Mouse (Mus musculus): ENCODE measurements at regions not wholly inside any gene's neighbourhood (a gene's known extent, or its start where the extent isn't known, plus 50 kb on each side); places are given as distances from the start of the nearest gene placed in this dataset.
A peak's percentile ranks its signal among the peaks of the same experiment; 100 is the strongest.

DNA sequence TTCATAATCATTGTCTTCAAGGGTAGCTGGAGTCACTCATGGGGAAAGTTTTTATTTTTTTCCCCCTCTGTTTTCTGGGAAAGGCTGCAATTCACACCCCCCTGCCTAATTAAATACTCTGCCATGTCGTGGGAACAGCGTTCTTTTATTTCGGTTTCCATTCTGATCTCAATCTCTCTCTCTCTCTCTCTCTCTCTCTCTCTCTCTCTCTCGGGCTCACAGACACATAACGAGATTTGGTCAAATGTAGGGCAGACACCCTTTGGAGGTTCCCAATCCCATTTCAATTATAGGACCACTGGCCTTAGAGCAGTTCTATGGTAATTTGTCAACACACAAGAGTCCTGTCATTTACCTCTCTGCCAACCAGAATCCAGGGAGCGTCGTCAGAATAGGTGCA is 80.7 kb upstream of the Pcdh8 start:
- Histone ChIP-seq H3K4me1 (replicated peaks) (peaks cover 37% of the 10 kb centered on the region), H3K27me3 (no peaks in the 10 kb centered on the region), H3K9me3 (no peaks in the 10 kb centered on the region), H3K9ac (no peak overlapping the region), H3K36me3 (no peaks in the 10 kb centered on the region), H3K4me3 (no peak overlapping the region), H3K4me2 (no peak overlapping the region), H3K27ac (replicated peaks) (no peak overlapping the region)
- 56% methylated on average over 7 of the region's 7 CpGs for WGBS
- ATAC-seq (ENCODE audit: low read depth) = no peak

DNA sequence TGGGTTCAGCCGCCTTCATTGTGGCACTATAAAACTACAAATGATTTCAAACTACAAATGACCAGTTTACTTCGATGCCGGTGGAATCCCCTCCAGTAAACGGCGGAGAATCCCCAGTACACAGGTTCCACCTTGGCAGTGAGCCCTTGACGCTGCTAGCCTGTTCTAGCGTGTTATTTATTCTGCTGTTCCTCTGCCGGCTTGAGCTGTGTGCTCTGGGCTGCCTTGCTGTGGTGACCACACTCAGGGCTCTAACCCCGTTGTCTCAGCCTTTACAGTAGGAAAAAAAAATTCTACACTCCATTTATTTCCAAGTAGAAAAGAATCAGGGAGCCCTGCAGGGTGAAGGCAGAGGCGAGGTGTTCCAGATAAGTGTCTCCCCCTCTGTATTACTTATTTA is 80.1 kb upstream of the Pcdh8 start:
- no peak overlapping the region for H3K4me2 ChIP-seq
- peaks cover 37% of the 10 kb centered on the region for H3K4me1 ChIP-seq (replicated peaks)
- no peaks in the 10 kb centered on the region for H3K9me3 ChIP-seq
- no peak overlapping the region for H3K4me3 ChIP-seq
- no peaks in the 10 kb centered on the region for H3K27me3 ChIP-seq
- H3K27ac ChIP-seq (replicated peaks) = peak overlapping the region; percentile 49
- H3K36me3 ChIP-seq = no peaks in the 10 kb centered on the region
- 44% methylated on average over 10 of the region's 10 CpGs for WGBS
- no peak overlapping the region for H3K9ac ChIP-seq
- no peak for ATAC-seq (ENCODE audit: low read depth)

DNA sequence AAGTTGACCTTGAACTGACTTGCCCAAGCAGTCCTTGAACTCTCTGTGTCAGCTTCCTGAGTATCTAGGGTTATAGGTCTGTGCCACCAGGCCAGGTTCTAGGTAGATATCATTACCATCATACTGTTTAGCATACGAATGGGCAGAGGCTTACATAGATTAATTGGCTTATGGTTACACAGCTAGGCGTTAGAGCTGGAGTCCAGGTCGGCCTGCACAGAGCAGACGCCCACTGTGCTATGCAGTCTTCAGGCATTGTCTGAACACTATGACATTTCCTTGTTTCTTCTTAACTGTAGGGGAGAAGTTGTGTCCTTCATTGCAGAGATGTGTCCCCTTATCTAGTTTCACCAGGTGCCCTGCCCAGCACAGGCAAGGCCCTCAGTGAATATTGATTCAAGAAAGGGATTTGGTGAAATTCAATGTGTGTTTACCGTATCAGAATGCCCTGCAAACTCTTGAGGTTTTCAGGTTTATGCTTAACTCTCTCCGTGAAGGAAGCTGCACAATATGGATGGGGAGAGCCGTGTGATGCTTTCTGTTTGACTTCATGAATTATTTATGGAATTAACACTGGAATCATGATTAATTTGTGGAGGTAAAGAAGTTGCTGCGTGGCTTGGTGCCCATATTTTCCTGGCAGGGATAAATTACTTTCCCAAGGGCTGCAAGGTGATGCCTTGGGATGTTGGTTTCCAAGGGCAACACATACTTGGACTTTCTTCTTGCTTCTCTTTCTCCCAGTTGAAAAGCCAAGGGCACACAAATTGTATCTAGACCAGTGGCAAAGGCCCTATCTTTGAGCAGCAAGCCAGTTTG is 78.7 kb upstream of the Pcdh8 start:
- Histone ChIP-seq H3K9ac (no peak overlapping the region), H3K36me3 (no peaks in the 10 kb centered on the region), H3K4me2 (no peak overlapping the region), H3K9me3 (no peaks in the 10 kb centered on the region), H3K4me1 (replicated peaks) (peaks cover 37% of the 10 kb centered on the region), H3K4me3 (no peak overlapping the region), H3K27ac (replicated peaks) (no peak overlapping the region), H3K27me3 (no peaks in the 10 kb centered on the region)
- 54% methylated on average over 8 of the region's 8 CpGs for WGBS
- no peak for ATAC-seq (ENCODE audit: low read depth)

DNA sequence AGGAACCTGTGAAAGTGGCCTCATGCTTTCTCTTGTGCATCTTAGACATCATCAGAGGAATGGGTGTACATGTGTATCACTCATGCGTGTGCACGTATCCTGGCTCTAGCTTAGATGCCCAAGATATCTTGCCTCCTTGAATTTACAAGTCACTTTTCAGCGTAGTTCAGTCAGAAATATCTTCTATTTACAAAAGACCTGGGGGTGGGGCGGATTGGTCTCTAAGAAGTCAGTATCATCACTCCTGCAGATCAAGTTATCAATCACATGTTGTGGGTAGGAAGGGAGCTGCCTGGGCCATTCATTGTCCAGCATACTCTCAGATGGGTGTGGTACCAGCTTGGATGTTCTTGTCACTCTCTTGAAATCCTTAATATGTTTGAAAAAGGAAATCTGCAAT is 77.0 kb upstream of the Pcdh8 start:
- Histone ChIP-seq H3K4me3 (no peak overlapping the region), H3K4me2 (no peak overlapping the region), H3K27me3 (no peaks in the 10 kb centered on the region), H3K9me3 (no peaks in the 10 kb centered on the region), H3K36me3 (no peaks in the 10 kb centered on the region), H3K4me1 (replicated peaks) (peaks cover 41% of the 10 kb centered on the region), H3K9ac (no peak overlapping the region), H3K27ac (replicated peaks) (no peak overlapping the region)
- ATAC-seq (ENCODE audit: low read depth) = no peak
- WGBS = 91% methylated on average over 4 of the region's 4 CpGs

DNA sequence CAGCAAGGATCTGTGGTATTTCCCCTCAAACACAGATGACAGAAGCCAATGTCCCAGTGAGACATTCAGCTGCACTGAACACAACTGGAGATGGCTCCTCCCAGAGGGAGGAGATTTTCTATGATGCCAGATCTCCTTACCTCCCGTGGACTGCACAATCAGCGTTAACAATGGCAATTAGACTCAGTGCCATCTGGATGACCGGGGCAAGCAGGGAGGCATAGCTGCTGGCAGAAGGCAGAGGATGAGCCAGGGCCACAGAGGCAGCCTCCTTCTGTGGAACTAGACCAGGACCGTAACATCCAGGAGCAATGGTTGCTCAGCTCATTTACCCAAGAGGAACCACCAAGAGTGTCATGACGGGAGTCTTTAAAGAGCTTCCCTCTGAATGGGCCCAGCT is 73.2 kb upstream of the Pcdh8 start:
- no peaks in the 10 kb centered on the region for H3K9me3 ChIP-seq
- no peak for ATAC-seq (ENCODE audit: low read depth)
- WGBS = 48% methylated on average over 5 of the region's 5 CpGs

DNA sequence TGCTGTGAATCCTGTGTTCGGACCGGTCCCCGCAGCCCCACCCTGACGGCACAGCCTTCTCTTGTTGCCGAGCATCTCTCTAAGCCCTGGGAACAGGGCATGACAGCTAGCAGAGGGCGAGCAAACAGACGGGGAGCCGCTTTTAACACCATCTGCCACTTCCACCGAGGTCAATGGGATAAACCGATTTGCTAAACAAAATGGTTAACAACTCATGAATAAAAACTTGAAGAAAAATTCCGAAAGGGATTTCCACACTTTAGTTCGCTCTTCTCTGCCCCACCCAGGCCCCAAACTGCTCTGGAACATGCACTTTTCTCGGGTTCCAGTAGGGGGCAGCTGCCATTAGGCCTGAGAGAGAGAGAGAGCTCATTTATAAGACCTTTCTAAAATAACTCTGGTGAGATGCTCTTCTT is 72.0 kb upstream of the Pcdh8 start:
- Histone ChIP-seq H3K9ac (peak overlapping the region; percentile 47; the same call in 1 of the 2 replicates), H3K36me3 (no peaks in the 10 kb centered on the region), H3K27me3 (0 out of 2 replicates have a peak, but pooled peaks cover 7% of the 10 kb centered on the region), H3K4me3 (no peak overlapping the region), H3K4me1 (replicated peaks) (peaks cover 16% of the 10 kb centered on the region), H3K4me2 (peak overlapping the region; percentile 30; the same call in 1 of the 2 replicates), H3K9me3 (no peaks in the 10 kb centered on the region), H3K27ac (replicated peaks) (0 out of 2 replicates have a peak overlapping the region, but pooled peaks have one; percentile 4)
- ATAC-seq (ENCODE audit: low read depth) = peak; percentile 59; the same call in 1 of the 2 replicates
- WGBS = 11% methylated on average over 13 of the region's 13 CpGs

More for the DNA sequence above, 73.2 kb upstream of the Pcdh8 start:
- H3K9ac ChIP-seq = no peak overlapping the region
- H3K4me2 ChIP-seq = no peak overlapping the region
- no peaks in the 10 kb centered on the region for H3K36me3 ChIP-seq
- H3K4me1 ChIP-seq (replicated peaks) = peaks cover 14% of the 10 kb centered on the region; the same call in 1 of the 2 replicates
- 0 out of 2 replicates have a peak, but pooled peaks cover 7% of the 10 kb centered on the region for H3K27me3 ChIP-seq
- H3K4me3 ChIP-seq = no peak overlapping the region
- H3K27ac ChIP-seq (replicated peaks) = no peak overlapping the region

DNA sequence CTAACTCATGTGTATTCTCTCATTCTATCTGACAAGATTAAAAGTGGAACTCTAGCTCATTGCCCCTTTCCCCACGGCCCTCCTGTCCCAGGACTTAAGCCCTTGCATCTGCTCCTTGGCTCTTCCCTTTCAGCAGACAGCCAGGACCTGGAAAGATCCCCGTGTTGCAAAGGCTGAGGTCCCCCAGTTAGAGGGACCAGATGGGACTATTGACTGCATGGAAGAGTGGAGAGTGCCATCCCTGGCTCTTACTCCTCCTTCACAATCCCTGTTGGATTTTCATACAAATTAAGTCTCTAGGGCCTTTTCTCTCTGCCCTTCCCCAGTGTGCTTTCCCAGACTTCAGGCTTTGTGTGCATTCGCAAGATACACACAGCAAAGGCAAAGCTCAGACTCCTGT is 71.6 kb upstream of the Pcdh8 start:
- no peak overlapping the region for H3K4me3 ChIP-seq
- H3K4me1 ChIP-seq (replicated peaks) = peaks cover 20% of the 10 kb centered on the region
- H3K27me3 ChIP-seq = 0 out of 2 replicates have a peak, but pooled peaks cover 7% of the 10 kb centered on the region
- peak overlapping the region; percentile 30; the same call in 1 of the 2 replicates for H3K4me2 ChIP-seq
- no peaks in the 10 kb centered on the region for H3K36me3 ChIP-seq
- 0 out of 2 replicates have a peak overlapping the region, but pooled peaks have one; percentile 4 for H3K27ac ChIP-seq (replicated peaks)
- H3K9ac ChIP-seq = peak overlapping the region; percentile 47; the same call in 1 of the 2 replicates
- H3K9me3 ChIP-seq = no peaks in the 10 kb centered on the region
- peak; percentile 26; the same call in 1 of the 2 replicates for ATAC-seq (ENCODE audit: low read depth)
- 22% methylated on average over 3 of the region's 3 CpGs for WGBS

DNA sequence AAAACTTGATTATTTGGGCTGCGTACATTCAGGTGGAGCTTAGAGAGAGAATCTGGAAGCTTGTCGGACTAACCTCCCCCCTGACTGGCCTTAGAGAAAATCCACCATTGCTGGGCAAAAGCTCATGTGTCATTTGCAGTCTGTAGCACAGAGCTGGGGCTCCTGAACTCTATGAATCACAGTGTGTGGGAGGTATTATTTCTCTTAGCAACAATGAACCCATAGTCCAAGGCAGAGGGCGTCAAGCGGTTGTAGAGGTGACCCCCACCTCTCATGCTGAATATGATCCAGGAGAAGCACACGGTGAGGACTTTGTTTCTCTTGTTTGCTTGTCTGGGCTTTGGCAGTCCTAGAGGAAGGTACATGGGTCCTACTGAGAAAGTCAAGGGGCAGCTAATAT is 66.0 kb upstream of the Pcdh8 start:
- Histone ChIP-seq H3K9ac (no peak overlapping the region), H3K4me2 (no peak overlapping the region), H3K9me3 (no peaks in the 10 kb centered on the region), H3K4me1 (replicated peaks) (peaks cover 8% of the 10 kb centered on the region; the same call in 1 of the 2 replicates), H3K27me3 (no peaks in the 10 kb centered on the region), H3K27ac (replicated peaks) (no peak overlapping the region), H3K36me3 (no peaks in the 10 kb centered on the region), H3K4me3 (no peak overlapping the region)
- no peak for ATAC-seq (ENCODE audit: low read depth)
- 50% methylated on average over 5 of the region's 5 CpGs for WGBS

DNA sequence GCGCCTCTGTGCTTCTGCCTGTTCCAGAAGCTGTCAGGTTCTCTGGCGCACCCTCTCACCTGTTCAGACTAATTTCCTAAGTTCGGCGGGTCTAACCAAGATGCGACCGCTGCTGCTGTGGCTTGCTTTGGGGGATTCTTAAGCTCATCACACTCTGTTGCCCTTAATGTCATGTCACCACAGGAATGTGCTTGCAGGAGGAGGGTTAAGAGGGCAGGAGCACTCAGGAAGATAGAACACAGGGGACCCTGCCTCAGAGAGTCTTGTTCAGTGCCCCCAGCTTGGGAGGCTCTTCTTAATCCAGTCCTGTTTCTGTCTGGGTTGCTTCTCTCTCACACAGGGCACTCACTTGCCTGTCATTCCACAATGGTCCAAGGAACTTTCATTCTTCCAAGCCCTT is 65.1 kb upstream of the Pcdh8 start:
- no peak overlapping the region for H3K9ac ChIP-seq
- H3K27me3 ChIP-seq = no peaks in the 10 kb centered on the region
- H3K9me3 ChIP-seq = no peaks in the 10 kb centered on the region
- H3K4me3 ChIP-seq = no peak overlapping the region
- peaks cover 8% of the 10 kb centered on the region; the same call in 1 of the 2 replicates for H3K4me1 ChIP-seq (replicated peaks)
- H3K36me3 ChIP-seq = no peaks in the 10 kb centered on the region
- ATAC-seq (ENCODE audit: low read depth) = no peak
- no peak overlapping the region for H3K4me2 ChIP-seq
- 93% methylated on average over 5 of the region's 6 CpGs for WGBS
- no peak overlapping the region for H3K27ac ChIP-seq (replicated peaks)

DNA sequence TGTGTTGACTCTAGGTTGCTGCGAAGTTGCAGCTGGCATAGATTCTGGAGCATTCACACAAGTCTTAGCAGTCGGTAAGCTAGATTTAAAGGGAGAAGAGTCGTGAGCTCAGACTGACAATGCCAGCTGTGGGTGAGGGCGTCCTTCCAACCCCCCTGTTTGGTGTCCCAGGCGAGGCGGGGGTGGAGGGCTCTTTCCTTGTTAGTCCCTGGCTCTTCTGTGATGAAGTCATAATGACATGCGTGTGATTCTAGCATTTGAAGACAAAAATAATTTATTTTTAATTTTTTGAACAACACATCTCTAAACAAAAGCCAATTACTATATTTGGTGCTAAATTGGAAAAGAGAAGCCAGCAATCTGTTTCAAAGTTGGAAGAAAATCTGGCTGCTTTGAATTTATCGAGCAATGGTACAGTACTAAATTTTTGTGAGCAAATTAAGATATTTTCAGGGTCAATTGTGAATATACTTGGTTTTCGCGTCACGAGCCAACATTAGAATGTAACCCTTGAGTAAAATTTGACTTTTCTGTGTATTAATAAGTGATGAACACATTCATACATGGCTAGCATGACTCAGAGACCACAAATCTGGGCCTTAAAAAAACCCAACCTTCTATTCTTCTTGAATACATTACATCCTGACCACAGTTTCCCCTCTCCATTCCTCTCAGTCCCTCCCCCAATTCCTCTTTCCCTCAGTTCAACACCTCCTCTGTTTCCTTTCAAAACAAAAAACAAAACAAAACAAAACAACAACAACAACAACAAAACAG is 53.7 kb upstream of the Pcdh8 start:
- Histone ChIP-seq H3K4me3 (no peak overlapping the region), H3K9ac (no peak overlapping the region), H3K36me3 (no peaks in the 10 kb centered on the region), H3K27ac (replicated peaks) (no peak overlapping the region), H3K4me2 (no peak overlapping the region), H3K27me3 (no peaks in the 10 kb centered on the region; the same call in 1 of the 2 replicates), H3K9me3 (no peaks in the 10 kb centered on the region), H3K4me1 (replicated peaks) (peaks cover 9% of the 10 kb centered on the region)
- ATAC-seq (ENCODE audit: low read depth) = no peak
- WGBS = 94% methylated on average over 11 of the region's 11 CpGs

DNA sequence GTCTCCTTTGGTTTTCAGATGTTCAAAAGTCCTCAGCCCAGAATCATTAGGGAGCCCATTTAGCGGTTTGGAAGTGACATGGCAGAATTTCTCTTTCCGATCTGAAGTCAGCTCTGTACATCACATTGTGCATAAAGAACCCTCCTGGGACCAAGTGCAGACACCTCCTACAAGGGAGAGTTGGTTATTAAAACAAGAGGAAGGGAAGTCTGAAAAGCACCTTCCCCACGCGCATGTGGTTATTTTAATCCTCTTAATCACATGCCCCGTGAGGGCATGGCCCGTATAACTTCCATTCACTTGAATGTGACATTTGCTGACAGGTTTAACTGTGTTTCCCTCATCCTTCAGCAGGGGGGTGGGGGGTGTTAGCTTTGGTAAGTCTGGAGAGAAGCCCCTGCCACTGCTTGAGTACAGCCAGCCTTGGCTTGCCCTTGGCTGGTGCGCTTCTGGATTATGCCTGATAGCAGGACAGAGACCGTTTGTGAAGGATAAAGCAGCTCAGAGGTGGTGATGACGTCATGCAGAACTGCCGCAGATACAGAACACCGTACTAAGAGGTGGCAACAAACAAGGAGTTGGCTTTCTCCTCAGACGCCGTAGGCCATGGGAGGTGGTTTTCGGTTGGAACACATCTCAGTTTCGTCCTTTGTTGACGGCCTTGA is 51.5 kb upstream of the Pcdh8 start:
- Histone ChIP-seq H3K4me1 (replicated peaks) (peaks cover 9% of the 10 kb centered on the region), H3K4me3 (no peak overlapping the region), H3K27ac (replicated peaks) (no peak overlapping the region; the same call in 1 of the 2 replicates), H3K27me3 (no peaks in the 10 kb centered on the region; the same call in 1 of the 2 replicates), H3K9ac (no peak overlapping the region), H3K4me2 (no peak overlapping the region), H3K36me3 (no peaks in the 10 kb centered on the region), H3K9me3 (no peaks in the 10 kb centered on the region)
- 75% methylated on average over 16 of the region's 16 CpGs for WGBS
- ATAC-seq (ENCODE audit: low read depth) = 0 out of 2 replicates have a peak, but pooled peaks have one; percentile 32

Measured in neural tube, embryonic 13.5 days (tissue).